Mouse (Mus musculus) spleen, embryonic (tissue): ENCODE data around the gene Iqsec1.

Source experiments
- CTCF ChIA-PET: fragments of 350-600 bp; sonication (Branson Sonifier 250); formaldehyde crosslinking; loops from one replicate; lab custom pipeline; 2022; lab: Charles Lee

Iqsec1 gene

DNA sequence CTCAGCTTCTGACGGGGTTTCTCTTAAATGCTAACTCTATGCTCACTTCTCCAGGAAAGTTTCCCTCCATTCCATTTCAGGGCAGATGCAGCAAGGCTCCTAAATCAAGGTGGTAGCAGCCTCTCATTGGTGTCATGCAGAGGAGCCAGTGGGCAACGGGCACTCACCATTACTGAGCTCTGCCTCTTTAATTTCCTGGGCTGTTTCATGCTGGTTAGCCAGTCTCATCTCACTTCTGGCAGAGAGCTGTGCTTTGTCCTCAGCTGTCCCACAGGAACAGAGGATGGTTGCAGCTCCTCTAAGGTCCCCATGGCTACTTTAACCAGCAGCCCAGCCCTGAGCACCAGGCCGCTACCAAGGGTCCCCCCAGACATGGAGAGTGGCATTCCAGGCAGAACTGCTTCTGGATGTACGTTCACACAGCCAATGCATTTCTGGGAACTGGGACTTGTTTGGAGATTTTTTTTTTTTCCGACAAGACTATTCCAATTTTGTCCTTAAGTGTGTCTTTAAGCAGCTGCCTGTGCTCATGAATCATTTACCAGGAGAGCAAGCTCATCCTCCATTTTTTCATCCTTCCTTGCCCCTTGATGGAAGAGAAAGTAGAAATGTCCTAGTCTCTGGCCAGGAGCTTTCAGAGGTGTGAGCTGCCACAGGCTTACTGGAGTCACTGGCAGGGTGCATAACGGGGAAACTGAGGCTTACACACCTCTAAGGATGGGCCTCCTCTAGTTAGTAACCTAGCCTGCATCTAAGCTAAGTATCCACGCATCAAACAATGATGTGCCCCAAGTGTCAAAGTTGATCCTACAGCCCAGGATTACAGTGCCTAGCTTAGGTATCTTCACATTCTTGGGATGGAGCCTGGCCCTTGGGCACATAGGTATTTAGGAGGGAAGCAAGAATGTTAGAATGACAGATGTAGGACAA lies 98.9 kb downstream of the Iqsec1 start:
- CTCF ChIA-PET, result no interaction called here

DNA sequence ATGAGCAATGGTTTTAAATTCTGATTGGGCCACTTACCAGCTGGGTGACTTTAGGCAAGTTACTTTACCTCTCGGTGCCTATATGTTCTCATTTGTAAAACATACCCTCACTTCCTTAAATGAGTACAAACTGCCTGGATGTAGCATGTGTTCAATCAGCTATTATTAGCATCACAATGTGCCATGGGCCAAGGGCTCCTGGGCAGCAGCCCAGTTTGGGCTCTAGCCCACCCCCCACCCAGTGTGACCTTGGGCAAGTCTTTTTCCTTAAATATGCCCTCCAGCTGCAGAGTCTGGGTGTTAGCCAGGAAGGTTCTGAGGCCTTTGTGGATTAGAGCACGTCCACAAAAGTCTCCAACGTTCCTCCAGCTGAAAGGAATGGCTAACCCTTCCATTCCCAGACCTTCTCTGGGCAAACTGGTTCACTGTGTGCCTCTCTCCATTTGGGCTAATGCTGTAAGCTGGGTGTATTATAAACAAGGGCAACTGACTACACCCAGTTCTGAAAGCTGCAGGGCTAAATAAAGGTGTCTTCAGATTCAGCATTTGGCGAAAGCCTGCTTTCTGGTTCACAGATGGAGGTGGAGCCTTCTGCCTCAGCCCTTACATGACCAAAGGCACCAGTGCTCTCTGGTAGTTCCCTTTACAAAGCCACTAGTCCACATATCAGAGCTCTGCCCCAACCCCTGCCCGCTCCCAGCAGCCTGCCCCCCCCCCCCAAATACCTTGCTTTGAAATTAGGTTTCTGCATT lies 101.3 kb downstream of the Iqsec1 start:
- CTCF ChIA-PET, result no interaction called here

DNA sequence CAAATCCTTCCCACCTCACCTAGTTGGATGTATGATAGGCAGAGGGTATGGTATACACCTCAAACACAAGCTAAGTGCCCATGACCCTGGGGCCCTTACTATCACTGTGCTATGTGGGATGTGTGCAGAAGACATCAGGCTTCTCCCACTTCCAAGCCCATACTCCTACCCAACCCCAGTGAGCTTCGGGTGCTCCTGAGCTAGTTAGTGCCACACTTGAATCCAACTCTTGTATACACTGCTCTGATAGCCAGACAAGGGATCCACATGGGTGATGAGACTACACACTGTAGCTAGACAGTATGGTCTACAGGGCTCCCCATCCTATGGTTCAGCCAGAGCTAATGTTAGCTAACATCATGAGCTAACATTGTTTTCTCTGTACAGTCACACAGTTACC lies 102.9 kb downstream of the Iqsec1 start:
- CTCF ChIA-PET, result no interaction called here

DNA sequence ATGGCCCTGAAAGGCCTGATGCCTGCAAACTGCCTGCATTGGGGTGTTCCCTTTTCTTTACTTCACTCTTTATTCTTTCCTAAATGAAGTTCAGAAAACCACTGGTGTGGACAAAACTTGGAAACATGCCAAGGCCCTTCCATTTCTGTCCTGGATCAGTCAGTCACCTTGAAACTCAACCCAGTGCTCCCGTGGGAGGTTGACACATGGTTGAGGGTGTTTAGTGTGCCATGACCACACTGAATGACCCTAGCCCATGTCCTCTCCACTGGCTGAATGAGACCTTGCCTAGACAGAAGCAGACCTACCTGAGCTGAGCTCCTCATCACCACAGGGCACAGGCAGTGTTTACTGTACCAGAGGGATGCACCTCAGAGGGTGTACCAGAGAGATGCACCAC lies 103.9 kb downstream of the Iqsec1 start:
- CTCF ChIA-PET, result no interaction called here

DNA sequence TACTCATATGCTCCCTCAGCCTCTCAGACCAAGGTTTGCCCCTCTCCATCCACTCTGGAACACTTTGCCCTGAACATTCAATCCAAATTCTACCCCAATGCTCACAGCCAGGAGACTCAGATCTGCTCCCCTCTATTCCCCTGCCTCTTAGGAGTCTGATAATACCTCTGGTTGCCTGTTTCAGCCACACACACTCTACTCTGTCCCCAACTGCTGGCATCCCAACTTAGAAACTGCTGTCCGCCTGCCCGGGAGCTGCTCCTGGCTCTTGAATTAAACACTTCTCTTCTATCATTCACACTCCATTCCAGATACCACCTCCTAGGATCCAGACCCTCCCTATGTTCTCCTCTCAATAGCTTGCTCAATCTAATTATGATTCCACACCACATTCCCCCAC lies 107.5 kb downstream of the Iqsec1 start:
- CTCF ChIA-PET, result no interaction called here

DNA sequence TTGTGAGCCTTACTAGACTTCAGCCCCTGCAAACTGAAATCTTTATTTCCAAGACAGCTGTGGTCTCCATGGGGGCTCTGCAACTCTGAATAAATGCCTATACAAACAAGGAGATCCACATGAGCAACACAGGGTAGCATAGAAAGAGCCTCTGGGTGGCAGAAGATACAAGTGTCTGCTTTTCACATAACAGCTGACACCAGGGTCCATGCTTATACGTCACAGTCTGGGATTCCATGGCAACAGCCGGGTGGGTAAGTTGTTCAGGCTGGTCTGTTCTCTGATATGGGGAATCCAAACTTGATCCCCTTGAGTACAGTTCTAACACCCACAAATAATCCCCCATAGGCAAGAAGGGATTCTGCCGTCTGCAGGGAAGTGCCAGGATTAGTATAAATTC lies 108.1 kb downstream of the Iqsec1 start:
- CTCF ChIA-PET, result no interaction called here

DNA sequence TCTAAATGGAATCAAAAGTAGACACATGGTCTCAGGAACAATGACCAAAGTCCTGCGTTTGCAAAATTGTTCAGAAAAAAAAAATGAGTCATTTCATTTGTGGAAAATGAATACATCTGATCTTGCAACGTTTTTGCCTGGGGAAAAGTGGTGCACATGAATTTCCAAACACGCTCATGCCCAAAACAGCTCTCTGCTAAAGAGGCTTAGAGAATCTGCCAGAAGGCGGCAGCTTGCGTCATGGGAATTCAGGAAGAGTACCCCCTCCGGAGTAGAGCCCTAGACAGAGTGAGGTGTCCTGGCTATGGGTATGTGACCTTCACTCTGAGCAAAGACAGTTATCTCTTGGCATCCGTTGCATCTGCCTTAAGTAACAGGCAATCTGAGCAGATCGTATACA lies 116.9 kb downstream of the Iqsec1 start:
- CTCF ChIA-PET, result no interaction called here

DNA sequence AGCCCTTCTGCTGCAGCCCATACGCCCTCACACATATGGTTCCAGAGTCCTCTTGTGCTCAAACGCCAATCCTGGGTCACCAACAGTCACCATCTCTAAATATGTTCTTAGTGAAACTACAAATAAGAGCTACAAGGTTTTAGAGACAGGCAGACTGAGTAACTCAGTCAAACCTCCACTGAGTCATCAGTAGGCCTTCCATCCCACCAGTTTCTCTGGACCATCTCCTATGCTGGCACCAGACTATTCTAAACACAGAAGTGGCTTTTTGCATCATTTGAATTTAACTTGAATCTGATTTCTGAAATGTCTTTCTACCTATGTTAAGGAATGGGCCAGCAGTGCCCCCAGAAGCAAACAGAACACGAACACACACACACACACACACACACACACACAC lies 120.5 kb downstream of the Iqsec1 start:
- CTCF ChIA-PET, result interaction anchor here (0.6 kb wide), 1 partner anchor 217 kb away, joined by 7 read pairs; no protein-coding TSS in a partner anchor

DNA sequence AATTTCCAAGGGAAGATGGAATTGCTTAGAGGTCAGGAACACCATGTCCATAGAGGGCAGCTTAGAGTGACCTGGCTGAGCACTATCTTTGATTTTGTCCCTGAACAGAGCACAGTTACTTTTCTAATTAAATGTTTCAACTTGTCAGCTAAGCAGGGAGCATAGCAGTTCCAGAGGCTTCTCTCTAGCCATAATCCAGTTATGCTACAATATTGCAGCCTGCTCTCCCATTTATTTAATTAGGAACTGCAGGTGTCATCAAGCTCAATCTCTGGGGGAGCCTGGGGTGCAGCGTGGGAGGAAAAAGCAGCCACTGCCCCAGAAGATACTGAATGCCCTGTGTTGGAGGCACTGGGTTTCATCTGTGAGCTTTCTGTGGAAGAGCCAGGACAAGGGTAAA lies 127.1 kb downstream of the Iqsec1 start:
- CTCF ChIA-PET, result no interaction called here

DNA sequence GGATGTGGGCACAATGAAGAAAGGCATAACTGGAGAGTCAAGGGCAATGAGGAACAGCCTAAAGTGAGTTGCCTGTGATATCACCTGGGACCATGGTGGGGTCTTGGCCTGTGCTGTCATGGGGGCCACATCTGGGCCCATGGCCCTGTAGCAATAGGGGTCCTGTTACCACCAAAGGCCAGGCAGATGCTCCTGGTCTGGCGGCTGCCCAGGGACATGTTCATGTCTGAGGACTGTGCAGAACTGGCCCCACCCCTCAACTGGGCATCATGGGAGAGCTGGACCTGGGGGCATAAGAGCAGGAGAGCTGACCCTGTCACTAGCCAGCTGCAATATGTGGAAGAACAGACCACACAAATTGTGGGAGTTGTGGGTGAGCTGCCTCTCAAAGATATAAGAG lies 130.6 kb downstream of the Iqsec1 start:
- CTCF ChIA-PET, result no interaction called here

DNA sequence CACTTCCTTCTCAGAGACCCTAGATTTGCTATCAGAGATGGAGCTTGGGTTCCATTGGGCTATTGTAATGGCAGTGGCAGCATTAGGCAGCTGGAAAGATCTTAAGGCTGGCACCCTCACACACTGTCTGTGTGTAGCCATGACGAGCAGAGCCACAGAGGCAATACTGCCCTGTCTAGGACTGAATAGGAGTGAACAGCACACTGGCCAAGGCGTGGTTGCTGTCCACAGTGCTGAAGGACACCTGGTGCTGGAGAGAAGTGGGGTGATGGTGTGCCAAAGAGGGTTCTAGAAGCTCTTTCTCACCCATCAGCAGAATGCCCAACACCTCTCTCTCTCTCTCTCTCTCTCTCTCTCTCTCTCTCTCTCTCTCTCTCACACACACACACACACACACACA lies 136.1 kb downstream of the Iqsec1 start:
- CTCF ChIA-PET, result no interaction called here

DNA sequence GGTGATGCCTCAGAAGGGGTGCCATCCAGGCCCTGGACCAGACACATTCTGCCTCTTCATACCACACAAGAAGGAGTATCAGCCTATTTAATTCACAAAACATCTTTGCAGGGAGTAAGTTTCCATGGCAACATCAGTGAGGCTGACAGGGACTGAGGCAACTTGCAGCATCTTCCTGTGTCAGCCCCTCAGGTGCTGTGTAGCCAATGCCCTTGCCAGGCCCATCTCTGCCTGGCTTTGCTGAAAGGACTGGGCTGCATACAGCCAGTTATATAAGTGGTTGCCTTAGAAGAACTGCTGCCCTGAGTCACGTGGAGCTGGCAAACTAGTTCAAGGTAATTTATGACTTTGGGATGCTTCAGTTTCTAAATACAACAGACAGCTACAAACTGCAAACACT lies 140.4 kb downstream of the Iqsec1 start:
- CTCF ChIA-PET, result no interaction called here

DNA sequence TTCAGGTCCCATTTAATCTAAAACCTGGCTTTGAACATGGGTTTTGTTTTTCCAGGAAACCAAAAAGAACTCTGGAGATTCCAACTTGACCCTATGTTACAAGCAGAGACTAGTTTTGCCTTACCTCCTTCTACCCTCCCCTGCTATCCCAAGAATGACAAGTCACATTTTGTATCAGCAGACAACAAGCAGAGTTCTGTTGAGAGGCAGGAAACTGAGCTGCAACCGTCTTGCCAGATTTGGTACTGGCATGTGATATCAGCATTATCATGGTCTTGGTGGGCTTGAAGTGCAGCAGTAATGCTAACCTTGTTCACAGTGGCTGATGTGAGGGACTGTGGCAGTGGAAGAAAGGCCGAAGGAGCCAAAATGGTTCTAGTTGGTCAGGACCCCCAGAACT lies 141.0 kb downstream of the Iqsec1 start:
- CTCF ChIA-PET, result no interaction called here

DNA sequence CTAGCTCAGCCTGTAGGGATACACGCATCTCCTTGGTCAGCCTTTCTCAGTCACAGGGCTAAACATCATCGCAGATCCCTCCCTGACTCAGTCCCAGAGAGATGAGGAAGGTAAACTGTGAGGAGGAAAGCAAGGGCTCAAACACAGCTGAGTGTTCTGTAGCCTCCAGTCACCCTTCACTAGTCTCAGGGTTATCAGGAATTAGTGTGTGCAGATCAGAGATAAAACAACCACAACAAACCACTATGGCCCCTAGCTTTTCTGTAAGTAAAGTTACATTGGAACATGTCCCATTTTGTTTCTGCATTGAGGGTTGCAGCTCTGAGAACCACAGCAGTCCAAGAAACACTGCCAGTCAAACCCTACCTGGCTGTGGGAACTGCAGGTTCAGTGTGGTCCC lies 148.5 kb downstream of the Iqsec1 start:
- CTCF ChIA-PET, result no interaction called here

DNA sequence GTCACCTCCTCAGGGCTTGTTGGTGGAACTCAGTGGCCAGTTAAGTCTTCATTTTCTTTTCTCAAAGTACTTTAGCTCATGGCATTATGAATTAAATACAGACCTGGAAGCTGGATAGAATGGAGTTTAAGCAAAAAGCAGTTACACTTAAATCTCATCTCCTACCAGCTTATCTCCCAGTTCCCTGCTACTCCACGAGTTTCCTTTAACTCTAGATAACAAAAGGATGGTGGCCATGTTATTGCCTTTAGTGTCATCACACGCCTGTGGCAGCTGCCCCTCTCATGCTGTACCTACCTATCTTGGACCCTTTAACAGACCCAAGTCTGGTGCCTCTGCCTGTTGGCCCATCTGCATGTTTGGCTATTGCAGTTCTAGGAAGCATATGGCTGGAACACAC lies 151.7 kb downstream of the Iqsec1 start:
- CTCF ChIA-PET, result no interaction called here

DNA sequence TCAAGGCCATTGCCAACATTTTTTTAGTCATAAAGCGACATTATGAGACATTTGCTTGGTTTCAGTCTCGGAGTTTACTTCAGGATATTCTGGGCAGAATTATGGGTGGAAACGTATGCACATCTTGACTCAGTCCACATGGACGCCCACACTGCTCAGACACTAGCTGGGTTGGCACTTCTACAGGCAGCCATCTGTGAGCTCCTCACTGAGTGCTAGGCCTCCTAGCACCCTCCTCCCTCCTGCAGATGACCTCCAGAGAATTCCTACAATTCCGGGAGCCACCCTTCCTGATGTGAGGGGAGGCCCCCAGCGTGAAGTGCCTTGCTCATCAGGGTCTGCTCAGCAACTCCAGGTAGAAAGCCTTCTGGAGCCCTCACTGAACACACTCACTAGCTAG lies 158.9 kb downstream of the Iqsec1 start:
- CTCF ChIA-PET, result no interaction called here

DNA sequence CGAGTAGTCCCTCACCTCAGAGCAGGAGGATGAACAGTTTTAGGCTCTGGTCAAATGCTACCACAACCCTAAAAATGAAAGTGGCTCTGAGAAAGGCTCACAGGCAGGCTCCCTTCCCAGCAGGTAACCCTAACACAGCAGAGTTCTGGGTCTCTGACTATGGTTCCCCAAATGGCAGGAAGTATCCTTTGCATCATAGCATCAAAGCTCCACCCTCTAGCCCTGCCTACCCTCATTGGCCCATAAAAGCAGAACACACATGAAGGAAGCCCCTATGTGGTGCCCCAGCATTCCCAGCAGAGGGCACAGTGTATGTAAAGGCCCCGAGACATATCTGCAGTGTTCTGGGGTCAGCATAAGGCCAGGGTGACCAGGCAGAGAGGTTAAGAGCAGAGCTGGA lies 163.4 kb downstream of the Iqsec1 start:
- CTCF ChIA-PET, result no interaction called here

DNA sequence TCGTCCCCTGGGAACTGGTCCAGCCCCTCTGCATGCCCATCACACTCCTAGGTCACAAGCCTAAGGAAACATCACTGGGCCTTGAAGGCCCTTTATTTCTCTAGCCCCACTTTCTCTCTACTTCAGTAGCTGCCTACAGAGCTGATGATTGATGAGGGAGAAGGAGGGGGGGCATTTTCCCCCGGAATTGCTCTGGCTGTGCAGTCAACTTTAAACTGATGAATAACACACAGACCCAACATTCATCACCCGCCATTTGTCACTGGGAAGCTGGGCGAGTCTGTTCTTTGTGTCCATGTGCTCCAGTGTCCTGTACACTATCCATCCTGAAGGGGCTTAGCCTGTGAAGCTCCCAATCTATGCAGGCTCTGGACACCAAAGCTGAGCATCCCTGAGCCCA lies 165.2 kb downstream of the Iqsec1 start:
- CTCF ChIA-PET, result interaction anchor here (0.6 kb wide), 1 partner anchor 8 kb away, joined by 4 read pairs; no protein-coding TSS in a partner anchor

DNA sequence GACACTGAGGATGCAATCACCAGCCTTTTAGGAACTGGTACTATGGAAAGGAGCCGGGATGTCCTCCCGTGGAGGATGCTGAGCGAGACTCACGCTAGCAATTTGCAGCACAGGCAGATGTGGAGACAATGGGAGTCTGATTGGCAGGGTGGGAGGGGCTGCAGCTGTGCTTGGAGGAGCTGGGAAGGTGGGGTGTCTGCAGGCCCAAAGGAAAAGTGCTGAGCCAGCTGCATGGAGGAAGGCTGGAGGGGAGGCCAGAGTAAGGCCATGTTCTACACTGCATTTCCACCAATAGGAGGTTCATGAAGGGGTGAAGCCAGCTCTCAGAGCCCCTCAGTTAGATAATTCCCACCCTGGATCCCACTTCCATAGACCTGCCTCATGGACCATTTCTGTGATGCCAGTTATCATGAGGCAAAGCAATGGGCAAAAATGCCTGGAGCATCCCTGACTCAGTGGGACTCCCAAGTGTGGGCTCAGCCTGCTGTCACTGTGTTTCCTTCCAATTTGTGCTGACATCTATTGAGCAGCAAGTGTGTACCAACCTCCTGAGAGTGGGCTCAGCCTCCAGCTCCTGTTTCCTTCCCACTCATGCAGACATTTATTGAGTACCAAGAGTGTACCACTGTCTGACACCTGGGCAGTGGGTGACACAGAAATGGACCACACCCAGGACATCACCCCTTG lies 166.4 kb downstream of the Iqsec1 start:
- CTCF ChIA-PET, result no interaction called here

DNA sequence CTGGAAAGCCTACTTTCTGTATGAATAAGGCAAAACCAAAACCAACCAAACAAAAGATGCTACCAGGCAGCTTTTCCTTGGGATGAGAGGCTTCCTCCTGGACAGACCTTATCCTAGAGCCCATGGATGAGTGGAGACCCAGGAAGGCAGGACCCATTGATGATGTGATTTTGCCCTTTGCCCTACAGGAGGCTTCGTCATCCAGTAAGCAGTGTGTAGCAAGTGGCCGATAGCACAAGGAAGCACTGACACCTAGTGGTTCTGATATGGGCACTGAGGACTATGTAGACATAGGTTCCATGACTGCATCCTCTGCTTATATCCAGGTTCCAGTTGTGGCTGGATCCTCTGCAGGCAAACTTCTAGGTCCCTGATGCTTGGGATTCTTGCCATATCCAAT lies 168.6 kb downstream of the Iqsec1 start:
- CTCF ChIA-PET, result no interaction called here

DNA sequence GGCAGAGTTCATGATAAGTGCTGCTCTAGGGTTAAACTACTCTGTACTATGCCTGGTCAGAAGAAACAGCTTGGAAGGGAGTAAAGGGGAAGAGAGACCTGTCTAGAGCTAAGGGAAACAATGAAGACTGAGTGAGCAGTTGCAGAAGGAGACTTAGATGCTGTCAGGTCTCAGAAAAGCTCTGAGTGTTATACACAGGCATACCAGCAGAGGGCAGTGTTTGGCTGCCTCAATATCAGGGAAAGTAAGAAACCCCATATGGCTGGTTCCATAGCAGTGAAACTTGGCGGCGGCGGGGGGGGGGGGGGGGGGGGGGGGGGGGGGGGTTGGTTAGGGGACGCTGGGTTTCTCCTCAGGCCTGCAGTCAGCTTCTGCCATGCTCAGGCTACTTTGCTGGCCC lies 169.5 kb downstream of the Iqsec1 start:
- CTCF ChIA-PET, result interaction anchor here (0.7 to 1.0 kb wide), 2 partner anchors 11 to 81 kb away, joined by 3 to 5 read pairs; no protein-coding TSS in a partner anchor

DNA sequence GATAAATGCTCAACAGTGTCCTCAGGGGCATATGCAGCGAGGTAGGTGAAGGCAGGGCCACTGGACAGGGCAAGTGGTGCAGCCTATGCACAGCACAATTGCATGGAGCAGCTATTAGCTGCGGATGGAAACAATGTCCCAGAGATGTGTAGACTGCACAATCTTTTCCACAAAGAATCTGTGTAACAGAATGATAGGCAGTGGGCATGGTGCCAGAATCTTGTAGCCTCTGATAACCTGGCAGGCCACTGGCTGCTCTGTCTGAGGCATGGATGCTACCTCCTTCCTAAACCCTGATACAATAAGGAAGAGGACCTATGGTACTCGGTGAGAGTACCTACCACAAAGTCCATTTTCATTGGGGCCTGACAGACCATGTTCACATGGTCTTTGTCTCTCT lies 171.9 kb downstream of the Iqsec1 start:
- CTCF ChIA-PET, result no interaction called here
